ENCODE assay signal across 8 mouse cellular contexts in genomic region chr1:135669803-135670202, GRCm38 (mm10). TPM values are rescaled to one million over a fixed set of nuclear protein-coding genes. Genes with fewer than 3 reads are reported as not detected.
DNase-seq lines count a peak whose midpoint lies in the region; ATAC-seq lines count a peak whose summit lies in the region.

No protein-coding gene starts in this region.

- intact Hi-C loops in heart, postnatal 14 days (cut with DNase I): loop anchor here (1.0 to 5.0 kb wide), 3 partner anchors 38 to 207 kb away; no protein-coding TSS in a partner anchor

- H3K9ac ChIP-seq in lung, embryonic 15.5 days: no peak overlapping the region

- H3K36me3 ChIP-seq in lung, embryonic 15.5 days: no peaks in the 10 kb centered on the region

- no peak overlapping the region for H3K4me3 ChIP-seq in lung, embryonic 15.5 days

- 0 out of 2 replicates have a peak overlapping the region, but pooled peaks have one; percentile 37 for H3K27ac ChIP-seq in lung, embryonic 15.5 days

- H3K4me1 ChIP-seq in lung, embryonic 15.5 days: peaks cover 48% of the 10 kb centered on the region

- WGBS in lung, embryonic 15.5 days: 42% methylated on average over 7 of the region's 7 CpGs

- ATAC-seq in lung, embryonic 15.5 days (ENCODE audit: borderline replicate concordance, extremely low read depth, low FRiP score, low TSS enrichment): peak; percentile 13; the same call in 1 of the 2 replicates
- ATAC-seq in erythroblast, adult 5-6 weeks (replicated peaks; ENCODE audit: low FRiP score, poor library complexity, severe bottlenecking): no peak

- peak; percentile 22 for DNase-seq in cerebellum, adult 11-12 months
- DNase-seq in cerebellum, adult 8-10 months: no peak
- peak; percentile 59 for DNase-seq in ovary, postnatal 36 days (ENCODE audit: low spot score)
- no peak for DNase-seq in ovary, postnatal 14 days (ENCODE audit: low spot score)
- DNase-seq in heart, postnatal 14 days: peak; percentile 69 to 73
- DNase-seq in spleen, postnatal 4 days (ENCODE audit: low spot score in 2 of 2): no peak

- H3K9me3 ChIP-seq in lung, embryonic 15.5 days: no peaks in the 10 kb centered on the region

- no peaks in the 10 kb centered on the region for H3K27me3 ChIP-seq in lung, embryonic 15.5 days

- no peak overlapping the region; the same call in 1 of the 2 replicates for H3K4me2 ChIP-seq in lung, embryonic 15.5 days

RNA-seq across cellular contexts. Expression of gene Csrp1, which starts 50.1 kb away (rescaled TPM):
- 10 to 100 TPM; 60.3 to 66.0 TPM for total RNA-seq in heart, postnatal 14 days (2021)
- 275 and 280 TPM in 2 replicates for polyA plus RNA-seq in lung, embryonic 15.5 days (2015; fragmentation: Nextera tagmentation; extraction: Ambion mirVana)
- 23.4 and 27.6 TPM in 2 replicates for total RNA-seq in erythroblast, adult 5-6 weeks (2015; ENCODE audit: low replicate concordance)
- total RNA-seq in erythroblast, adult 5-6 weeks (2017; ENCODE audit: low replicate concordance): 21.5 and 23.1 TPM in 2 replicates

Comparison
In these comparisons a context has a peak if more than half of its experiments do, and no peak if none do; other contexts are left out.
1. DNase-seq: peak in cerebellum, adult 11-12 months (single experiment), ovary, postnatal 36 days (single experiment) and heart, postnatal 14 days (2 of 2); none in cerebellum, adult 8-10 months (single experiment), ovary, postnatal 14 days (single experiment) and spleen, postnatal 4 days (0 of 2).